Mouse (Mus musculus) myocyte (in vitro differentiated cells): ENCODE measurements around the gene Gm5108.

Experiments used
- MYOD1 ChIP-seq, 3 experiments: IDR thresholded peaks; one replicate each; pipeline ENCODE4 v1.6.1; 2011; ENCODE audit warnings: control low read depth in 2 of 3, low read depth in 2 of 3, mild to moderate bottlenecking in 2 of 3, moderate library complexity in 1 of 3; ENCODE audit not compliant: insufficient read length in 2 of 3, control insufficient read depth in 1 of 3
- POLR2A ChIP-seq: IDR thresholded peaks from one replicate; pipeline ENCODE4 v1.6.1; 2011; ENCODE audit warnings: low read depth, mild to moderate bottlenecking, control low read depth, moderate library complexity; ENCODE audit not compliant: insufficient read length
- POLR2AphosphoS2 ChIP-seq: IDR thresholded peaks from one replicate; pipeline ENCODE4 v1.6.1; 2011; ENCODE audit warnings: low read depth, control low read depth; ENCODE audit not compliant: insufficient read length
- REST ChIP-seq: IDR thresholded peaks from one replicate; pipeline ENCODE4 v1.6.1; 2011; ENCODE audit warnings: mild to moderate bottlenecking, control low read depth, moderate library complexity; ENCODE audit not compliant: insufficient read depth, insufficient read length
- SRF ChIP-seq: IDR thresholded peaks from one replicate; pipeline ENCODE4 v1.6.1; 2011; ENCODE audit warnings: low read depth; ENCODE audit not compliant: control insufficient read depth, insufficient read length
- TCF12 ChIP-seq: IDR thresholded peaks from one replicate; pipeline ENCODE4 v1.6.1; 2011; ENCODE audit warnings: mild to moderate bottlenecking, control low read depth; ENCODE audit not compliant: poor library complexity, insufficient read depth, severe bottlenecking
- TCF3 ChIP-seq: IDR thresholded peaks from one replicate; pipeline ENCODE4 v1.6.1; 2011; ENCODE audit warnings: low read depth, control low read depth; ENCODE audit not compliant: insufficient read length

- no peak for TF ChIP-seq TCF3
- no peak for TF ChIP-seq SRF
- no peak for TF ChIP-seq POLR2AphosphoS2
- no peak for TF ChIP-seq TCF12
- no peak for TF ChIP-seq MYOD1 (IDR thresholded peaks at IDR 0.05; ENCODE audit: control insufficient read depth in 1 of 3, insufficient read length in 2 of 3, low read depth in 2 of 3)
- no peak for TF ChIP-seq POLR2A
- no peak for TF ChIP-seq REST
Observed at GRCm38 (mm10) chr5:67941369-67941768, at the start of gene Gm5108.
